Mouse (Mus musculus): ENCODE data around the gene Nebl.

DNA sequence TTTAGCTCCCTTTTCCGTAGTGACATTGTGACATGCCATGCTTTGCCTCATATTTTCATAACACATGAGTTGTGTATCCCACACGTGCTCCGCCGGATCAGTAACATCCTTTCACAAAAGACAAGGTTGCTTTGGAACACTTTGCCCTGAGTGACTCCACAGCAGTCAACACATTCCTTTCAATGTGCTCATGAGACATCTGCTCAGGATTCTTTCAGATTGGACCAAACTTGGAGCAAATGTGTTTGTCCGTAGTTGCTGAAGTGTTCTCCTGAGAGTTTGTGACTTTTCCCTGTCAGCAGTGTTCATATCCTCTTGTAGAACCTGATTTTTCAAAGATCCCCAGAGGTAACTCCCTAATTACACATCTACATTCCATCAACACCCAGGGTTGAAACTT is 414.4 kb downstream of the Nebl start:
- no peak for TF ChIP-seq CTCF (IDR thresholded peaks at IDR 0.05)
- TF ChIP-seq EP300 (IDR thresholded peaks at IDR 0.05) = peak; percentile 65; the same call in 1 of the 2 replicates

Measured in lung, postnatal 0 days (tissue).